23 mouse cellular contexts compared by ENCODE assay signal in genomic region chr2:91413811-91414210, GRCm38 (mm10). TPM values are rescaled to one million over a fixed set of nuclear protein-coding genes. Genes with fewer than 3 reads are reported as not detected.
A peak's percentile ranks its signal among the peaks of the same experiment; 100 is the strongest.
DNase-seq lines count a peak whose midpoint lies in the region; ATAC-seq lines count a peak whose summit lies in the region.
"Had no signal": no experiment of that assay in that cellular context is flagged by ENCODE, and none has a peak within 500 bp of the region (broad histone marks: within the 10 kb centered on the region; RNA-seq: fewer than 3 reads in every experiment).

No protein-coding gene starts in this region.

- no peaks in the 10 kb centered on the region for H3K36me3 ChIP-seq in kidney, embryonic 15.5 days
- H3K36me3 ChIP-seq: embryonic facial prominence, embryonic 10.5 days; G1E; heart, embryonic 12.5 days; hindbrain, embryonic 12.5 days had no signal

- no peaks in the 10 kb centered on the region for H3K9me3 ChIP-seq in kidney, embryonic 15.5 days (replicated peaks)
- H3K9me3 ChIP-seq: embryonic facial prominence, embryonic 10.5 days; forebrain, embryonic 13.5 days; G1E; heart, embryonic 12.5 days; hindbrain, embryonic 12.5 days had no signal

- H3K4me2 ChIP-seq in kidney, embryonic 15.5 days = no peak overlapping the region
- H3K4me2 ChIP-seq: forebrain, embryonic 13.5 days; heart, embryonic 12.5 days; hindbrain, embryonic 12.5 days had no signal

- 57% methylated on average over 1 of the region's 1 CpGs for WGBS in kidney, embryonic 15.5 days

- no peak for ATAC-seq in kidney, embryonic 15.5 days (replicated peaks; ENCODE audit: low FRiP score)
- ATAC-seq: CD4-positive, CD25-positive, alpha-beta regulatory T cell, adult 4 months; forebrain, embryonic 13.5 days; forebrain, postnatal 0 days; hindbrain, embryonic 16.5 days; inflammation-experienced regulatory T-cells, adult 6 months; intestine, postnatal 0 days had no signal

- H3K27me3 ChIP-seq in kidney, embryonic 15.5 days = no peaks in the 10 kb centered on the region
- H3K27me3 ChIP-seq: forebrain, embryonic 13.5 days; heart, embryonic 12.5 days; hindbrain, embryonic 12.5 days had no signal

- peaks cover 11% of the 10 kb centered on the region for H3K4me1 ChIP-seq in kidney, embryonic 15.5 days

- H3K4me3 ChIP-seq in kidney, embryonic 15.5 days (replicated peaks) = no peak overlapping the region
- H3K4me3 ChIP-seq: embryonic facial prominence, embryonic 10.5 days; forebrain, embryonic 13.5 days; gastrocnemius, adult 2 months; heart, embryonic 12.5 days; hindbrain, embryonic 12.5 days had no signal

- no peak overlapping the region for H3K9ac ChIP-seq in kidney, embryonic 15.5 days
- H3K9ac ChIP-seq: forebrain, embryonic 13.5 days; forebrain, postnatal 0 days; heart, embryonic 12.5 days; hindbrain, embryonic 12.5 days had no signal

- DNase-seq in adrenal gland, adult (ENCODE audit: inconsistent age in 2 of 2, low spot score in 1 of 2) = peak; percentile 14 to 65
- no peak for DNase-seq in adrenal gland, postnatal 25 days
- peak; percentile 74 for DNase-seq in heart, adult 11 months
- DNase-seq in heart, postnatal 4 days = no peak
- peak; percentile 10 for DNase-seq in kidney, adult 9 months
- peak; percentile 48 for DNase-seq in adrenal gland, postnatal 14 days
- no peak for DNase-seq in frontal cortex, adult 2 months (ENCODE audit: extremely low spot score in 1 of 2, low spot score in 1 of 2)
- DNase-seq: B cell, adult 2 months; cerebellum, adult 11-12 months; cerebellum, adult 9-10 months; forebrain, postnatal 0 days; gastrocnemius, adult 2 months; gastrocnemius, postnatal 25 days had no signal

- H3K27ac ChIP-seq in kidney, embryonic 15.5 days = no peak overlapping the region
- H3K27ac ChIP-seq: embryonic facial prominence, embryonic 10.5 days; forebrain, embryonic 13.5 days; gastrocnemius, adult 2 months; hindbrain, embryonic 12.5 days had no signal

RNA-seq across cellular contexts. Expression of gene 1110051M20Rik, which starts 30.7 kb away (rescaled TPM):
- 13.6 and 20.7 TPM in 2 replicates for total RNA-seq in adrenal gland, postnatal 25 days (2021)
- total RNA-seq in heart, postnatal 4 days (2021) = 10 to 100 TPM; 13.5 to 13.7 TPM
- polyA plus RNA-seq in kidney, embryonic 15.5 days (2015; fragmentation: Nextera tagmentation; extraction: Ambion mirVana) = 56.0 and 65.7 TPM in 2 replicates
- total RNA-seq in adrenal gland, postnatal 14 days (2021) = 14.9 TPM in 2 replicates
- 114 and 119 TPM in 2 replicates for polyA plus RNA-seq in frontal cortex, adult 2 months (2012; rRNA removed)

RNA-seq across cellular contexts. Expression of gene Lrp4, which starts 43.5 kb away (rescaled TPM):
- 4.7 and 5.2 TPM in 2 replicates for total RNA-seq in adrenal gland, postnatal 25 days (2021)
- total RNA-seq in heart, postnatal 4 days (2021) = 10 to 100 TPM; 12.9 to 13.2 TPM
- 9.3 and 9.5 TPM in 2 replicates for polyA plus RNA-seq in kidney, embryonic 15.5 days (2015; fragmentation: Nextera tagmentation; extraction: Ambion mirVana)
- total RNA-seq in adrenal gland, postnatal 14 days (2021) = 5.2 and 5.3 TPM in 2 replicates
- polyA plus RNA-seq in frontal cortex, adult 2 months (2012; rRNA removed) = 13.0 and 15.6 TPM in 2 replicates
- polyA plus RNA-seq: G1E had no signal

Comparison
In these comparisons a context has a peak if more than half of its experiments do, and no peak if none do; other contexts are left out.
1. DNase-seq: peak in adrenal gland, adult (2 of 2), heart, adult 11 months (single experiment), kidney, adult 9 months (single experiment) and adrenal gland, postnatal 14 days (single experiment); none in adrenal gland, postnatal 25 days (single experiment), heart, postnatal 4 days (single experiment) and frontal cortex, adult 2 months (0 of 2).